Mouse (Mus musculus) hindbrain, postnatal 0 days (tissue): Measurements from ENCODE around the gene Bsn. TPM values are rescaled to one million over a fixed set of nuclear protein-coding genes. Genes with fewer than 3 reads are reported as not detected.
A peak's percentile ranks its signal among the peaks of the same experiment; 100 is the strongest.

Experiments used
- ATAC-seq: fragments of 200-750 bp; cut with Nextera tagmentation; 2 replicates; pipeline ENCODE4 v1.8.0; 2017; ENCODE audit warnings: mild to moderate bottlenecking, moderate TSS enrichment, moderate library complexity
- DNase-seq: peaks from one replicate; pipeline ENCODE4 v3.0.0-alpha.2; 2015; ENCODE audit warnings: low spot score
- H3K27ac ChIP-seq: fragments of 300-500 bp; sonication (generic); 2 replicates; pipeline ENCODE4 v1.5.1; 2014; ENCODE audit warnings: mild to moderate bottlenecking
- H3K27me3 ChIP-seq: fragments of 300-500 bp; sonication (generic); 2 replicates; pipeline ENCODE4 v1.6.1; 2014; ENCODE audit warnings: low read length, mixed read lengths; ENCODE audit not compliant: insufficient read depth
- H3K36me3 ChIP-seq: fragments of 300-500 bp; sonication (generic); 2 replicates; pipeline ENCODE4 v1.6.1; 2014; ENCODE audit warnings: low read length, mixed read lengths; ENCODE audit not compliant: insufficient read depth
- H3K4me1 ChIP-seq: fragments of 300-500 bp; sonication (generic); 2 replicates; pipeline ENCODE4 v1.6.1; 2014; ENCODE audit warnings: antibody characterized with exemption, low read length, mixed read lengths; ENCODE audit not compliant: insufficient read depth
- H3K4me2 ChIP-seq: fragments of 300-500 bp; sonication (generic); 2 replicates; pipeline ENCODE4 v1.6.1; 2014; ENCODE audit warnings: low read depth, mild to moderate bottlenecking, low read length, moderate library complexity, mixed read lengths
- H3K4me3 ChIP-seq: fragments of 300-500 bp; sonication (generic); 2 replicates; pipeline ENCODE4 v1.5.1; 2014; ENCODE audit warnings: low read length
- H3K9ac ChIP-seq: fragments of 300-500 bp; sonication (generic); replicated peaks from 2 replicates; pipeline ENCODE4 v1.6.1; 2014; ENCODE audit warnings: mild to moderate bottlenecking, low read length, moderate library complexity, mixed read lengths
- H3K9me3 ChIP-seq: fragments of 300-500 bp; sonication (generic); 2 replicates; pipeline ENCODE4 v1.6.1; 2016; ENCODE audit warnings: low read length, mixed read lengths
- CTCF ChIP-seq: IDR thresholded peaks from 2 replicates; pipeline ENCODE4 v1.5.1; 2016; ENCODE audit warnings: antibody characterized with exemption, control low read depth, low read depth
- WGBS: fragments of 180-500 bp; shearing (Covaris S2); extraction: QIAGEN DNeasy Blood & Tissue Kit; methylation state at CpG from one replicate; pipeline ENCODE4 v1.1.7; 2014; 5-methylcytosine and 5-hydroxymethylcytosine counted together
- polyA plus RNA-seq: library from polyadenylated mRNA; unstranded; fragments of >200 nt; fragmentation: Nextera tagmentation; extraction: Ambion mirVana; gene quantifications from 2 replicates; pipeline ENCODE4 v1.2.1, GENCODE M21; 2015
- total RNA-seq: library from RNA; depleted of rRNA; stranded (reverse); fragments of >200 nt; gene quantifications from 2 replicates; pipeline ENCODE4 v1.2.3, GENCODE M21; 2014; rRNA removed

Bsn gene
- total RNA-seq (53.9 and 60.7 TPM in 2 replicates), polyA plus RNA-seq (6.5 and 7.4 TPM in 2 replicates)

GRCm38 (mm10) chr9:108189787-108190679 lies at the start of gene Bsn:
Gene Bsn, minus strand, starts transcription at chr9:108190384.
- Histone ChIP-seq H3K4me2 (peak within 1 kb of the TSS; percentile 74), H3K9ac (peak within 1 kb of the TSS; percentile 89), H3K27ac (peak within 1 kb of the TSS; percentile 89), H3K9me3 (no peaks in the 10 kb centered on the region), H3K4me1 (peaks cover 17% of the 10 kb centered on the region), H3K27me3 (no peaks in the 10 kb centered on the region), H3K4me3 (peak within 1 kb of the TSS; percentile 68), H3K36me3 (peaks cover 3% of the 10 kb centered on the region; the same call in 1 of the 2 replicates)
- 1% methylated on average over 80 of the region's 91 CpGs for WGBS
- TF ChIP-seq CTCF, result no peak
- peak; percentile 94 for DNase-seq
- ATAC-seq, result peak; percentile 87

- H3K9me3 ChIP-seq, result no peaks in the 10 kb centered on the region
- H3K27me3 ChIP-seq, result no peaks in the 10 kb centered on the region
- no peak for TF ChIP-seq CTCF
- DNase-seq (no peak), ATAC-seq (no peak)
- WGBS, result 80% methylated on average over 5 of the region's 5 CpGs
- H3K9ac ChIP-seq, result no peak overlapping the region
- H3K4me3 ChIP-seq, result no peak overlapping the region
- H3K4me1 ChIP-seq, result no peaks in the 10 kb centered on the region
- H3K4me2 ChIP-seq, result no peak overlapping the region
- no peaks in the 10 kb centered on the region for H3K36me3 ChIP-seq
- H3K27ac ChIP-seq, result no peak overlapping the region
These were observed 49.8 kb upstream of the Bsn start for GRCm38 (mm10) chr9:108239951-108240350.

- ATAC-seq, result no peak
- WGBS, result 84% methylated on average over 3 of the region's 3 CpGs
- no peaks in the 10 kb centered on the region for H3K27me3 ChIP-seq
- no peak overlapping the region for H3K4me2 ChIP-seq
- no peak for DNase-seq
- no peak overlapping the region for H3K27ac ChIP-seq
- no peaks in the 10 kb centered on the region for H3K4me1 ChIP-seq
- H3K9me3 ChIP-seq, result no peaks in the 10 kb centered on the region
- H3K9ac ChIP-seq, result no peak overlapping the region
- no peak for TF ChIP-seq CTCF
- H3K36me3 ChIP-seq, result no peaks in the 10 kb centered on the region
- H3K4me3 ChIP-seq, result no peak overlapping the region
These were observed 48.6 kb upstream of the Bsn start for GRCm38 (mm10) chr9:108238831-108239230.

GRCm38 (mm10) chr9:108238402-108238801 lies 48.2 kb upstream of the Bsn start:
- no peak overlapping the region for H3K9ac ChIP-seq
- H3K27me3 ChIP-seq, result no peaks in the 10 kb centered on the region
- H3K4me1 ChIP-seq, result no peaks in the 10 kb centered on the region
- no peaks in the 10 kb centered on the region for H3K36me3 ChIP-seq
- no peak overlapping the region for H3K4me3 ChIP-seq
- no peak for TF ChIP-seq CTCF
- WGBS, result 82% methylated on average over 2 of the region's 2 CpGs
- no peaks in the 10 kb centered on the region for H3K9me3 ChIP-seq
- ATAC-seq, result no peak
- no peak for DNase-seq
- H3K4me2 ChIP-seq, result no peak overlapping the region
- no peak overlapping the region for H3K27ac ChIP-seq

GRCm38 (mm10) chr9:108234682-108235081 lies 44.5 kb upstream of the Bsn start:
- no peaks in the 10 kb centered on the region for H3K9me3 ChIP-seq
- H3K4me2 ChIP-seq, result no peak overlapping the region
- ATAC-seq (no peak), DNase-seq (no peak)
- no peak overlapping the region for H3K27ac ChIP-seq
- H3K4me3 ChIP-seq, result no peak overlapping the region
- H3K36me3 ChIP-seq, result no peaks in the 10 kb centered on the region
- H3K27me3 ChIP-seq, result no peaks in the 10 kb centered on the region
- WGBS, result 87% methylated on average over 2 of the region's 2 CpGs
- H3K4me1 ChIP-seq, result no peaks in the 10 kb centered on the region
- H3K9ac ChIP-seq, result no peak overlapping the region
- TF ChIP-seq CTCF, result no peak

- H3K27me3 ChIP-seq, result no peaks in the 10 kb centered on the region
- WGBS, result 93% methylated on average over 2 of the region's 2 CpGs
- H3K9ac ChIP-seq, result no peak overlapping the region
- no peak for TF ChIP-seq CTCF
- no peak overlapping the region for H3K27ac ChIP-seq
- ATAC-seq (no peak), DNase-seq (no peak)
- H3K9me3 ChIP-seq, result no peaks in the 10 kb centered on the region
- no peak overlapping the region for H3K4me2 ChIP-seq
- H3K4me1 ChIP-seq, result no peaks in the 10 kb centered on the region
- no peaks in the 10 kb centered on the region for H3K36me3 ChIP-seq
- no peak overlapping the region for H3K4me3 ChIP-seq
These were observed 42.7 kb upstream of the Bsn start for GRCm38 (mm10) chr9:108232908-108233307.
